ENCODE assay signal across 10 mouse cellular contexts in the genomic region with DNA sequence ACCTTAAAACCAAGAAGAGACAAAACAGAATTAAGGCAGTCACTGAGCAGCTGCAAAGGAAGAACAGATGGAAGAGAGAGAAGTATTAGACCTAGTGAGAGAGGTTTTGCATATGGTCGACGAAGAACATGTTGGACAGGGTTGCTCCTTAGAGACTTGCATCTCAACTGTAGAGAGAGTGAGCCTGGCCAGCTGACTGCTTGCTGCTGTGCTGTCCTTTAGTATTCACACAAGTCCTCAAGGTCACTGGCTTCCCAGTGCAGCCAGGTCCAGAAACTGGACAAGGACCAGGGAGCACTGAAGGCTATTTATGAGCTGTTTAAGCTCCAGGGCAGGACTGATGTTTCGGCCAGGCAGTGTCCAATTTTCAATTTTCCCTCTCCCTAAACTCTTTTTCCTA.
DNase-seq lines count a peak whose midpoint lies in the region; ATAC-seq and TF ChIP-seq lines count a peak whose summit lies in the region.
"Had no signal": no experiment of that assay in that cellular context is flagged by ENCODE, and none has a peak within 500 bp of the region (broad histone marks: within the 10 kb centered on the region; RNA-seq: fewer than 3 reads in every experiment).

No protein-coding gene starts in this region.

- ATAC-seq in kidney, postnatal 0 days (replicated peaks; ENCODE audit: low FRiP score, low read depth), result no peak

- TF ChIP-seq POLR2A in brain, embryonic 14.5 days (IDR thresholded peaks at IDR 0.05; ENCODE audit: borderline replicate concordance, extremely low read depth, insufficient read depth, insufficient read length, poor library complexity, severe bottlenecking), result no peak

- no peaks in the 10 kb centered on the region for H3K36me3 ChIP-seq in kidney, postnatal 0 days (ENCODE audit: insufficient read depth, low read length)
- no peaks in the 10 kb centered on the region for H3K36me3 ChIP-seq in midbrain, embryonic 10.5 days
- H3K36me3 ChIP-seq: lung, embryonic 15.5 days had no signal

- WGBS in kidney, postnatal 0 days, result 60% methylated on average over 3 of the region's 3 CpGs
- 53% methylated on average over 3 of the region's 3 CpGs for WGBS in midbrain, embryonic 10.5 days

- no peak overlapping the region for H3K9ac ChIP-seq in kidney, postnatal 0 days (ENCODE audit: low read depth, low read length)
- H3K9ac ChIP-seq: lung, embryonic 15.5 days had no signal

- DNase-seq in kidney, postnatal 0 days (ENCODE audit: low spot score), result peak; percentile 2
- DNase-seq in kidney, adult 18-20 months, result no peak
- peak; percentile 42 for DNase-seq in brain, embryonic 14.5 days (ENCODE audit: low read depth)
- DNase-seq in gastrocnemius, postnatal 25 days, result peak; percentile 13
- peak; percentile 17 for DNase-seq in midbrain, embryonic 10.5 days (ENCODE audit: low spot score)
- no peak for DNase-seq in yolk sac, embryonic 10.5 days (ENCODE audit: low spot score)
- no peak for DNase-seq in spleen, adult 18-20 months
- DNase-seq in liver, result no peak

- H3K4me3 ChIP-seq in kidney, postnatal 0 days (replicated peaks; ENCODE audit: low read depth, low read length), result no peak overlapping the region
- no peak overlapping the region for H3K4me3 ChIP-seq in midbrain, embryonic 10.5 days
- H3K4me3 ChIP-seq: heart, adult 2 months; lung, embryonic 15.5 days had no signal

- no peaks in the 10 kb centered on the region for H3K4me1 ChIP-seq in kidney, postnatal 0 days (replicated peaks; ENCODE audit: insufficient read depth, low read length)
- H3K4me1 ChIP-seq in midbrain, embryonic 10.5 days, result peaks cover 21% of the 10 kb centered on the region
- H3K4me1 ChIP-seq: lung, embryonic 15.5 days had no signal

- H3K27ac ChIP-seq in kidney, postnatal 0 days, result no peak overlapping the region
- H3K27ac ChIP-seq in midbrain, embryonic 10.5 days (replicated peaks), result peak overlapping the region; percentile 76
- H3K27ac ChIP-seq: heart, adult 2 months; lung, embryonic 15.5 days had no signal

- no peak overlapping the region for H3K4me2 ChIP-seq in kidney, postnatal 0 days (ENCODE audit: low read length)
- H3K4me2 ChIP-seq: lung, embryonic 15.5 days had no signal

- H3K9me3 ChIP-seq in kidney, postnatal 0 days (replicated peaks; ENCODE audit: low read length), result no peaks in the 10 kb centered on the region
- no peaks in the 10 kb centered on the region for H3K9me3 ChIP-seq in midbrain, embryonic 10.5 days (replicated peaks)
- H3K9me3 ChIP-seq: lung, embryonic 15.5 days had no signal

- no peak for TF ChIP-seq CTCF in kidney, postnatal 0 days (IDR thresholded peaks at IDR 0.05; ENCODE audit: low read depth)
- no peak for TF ChIP-seq CTCF in brain, embryonic 14.5 days (IDR thresholded peaks at IDR 0.05; ENCODE audit: borderline replicate concordance, extremely low read depth, insufficient read depth, insufficient read length)

- no peaks in the 10 kb centered on the region for H3K27me3 ChIP-seq in kidney, postnatal 0 days (ENCODE audit: insufficient read depth, low read length)
- no peaks in the 10 kb centered on the region for H3K27me3 ChIP-seq in midbrain, embryonic 10.5 days (ENCODE audit: low read depth, poor library complexity, severe bottlenecking)
- H3K27me3 ChIP-seq: lung, embryonic 15.5 days had no signal

Comparison
In these comparisons a context has a peak if more than half of its experiments do, and no peak if none do; other contexts are left out.
1. DNase-seq: peak in kidney, postnatal 0 days (single experiment), brain, embryonic 14.5 days (single experiment), gastrocnemius, postnatal 25 days (single experiment) and midbrain, embryonic 10.5 days (single experiment); none in kidney, adult 18-20 months (single experiment), yolk sac, embryonic 10.5 days (single experiment), spleen, adult 18-20 months (0 of 2) and liver (single experiment).